Mouse (Mus musculus) embryo, embryonic 10.5 days (tissue): ENCODE measurements around the gene Csnk2a1.
A peak's percentile ranks its signal among the peaks of the same experiment; 100 is the strongest.
"Not testable (repeated sequence)": the region's sequence is repeated elsewhere in the genome, so short reads cannot be mapped to it uniquely, and the experiment has no call there.

Source experiments
- DNase-seq: peaks from one replicate; pipeline ENCODE4 v3.0.0-alpha.2; 2015; ENCODE audit warnings: low spot score

Gene Csnk2a1

DNA sequence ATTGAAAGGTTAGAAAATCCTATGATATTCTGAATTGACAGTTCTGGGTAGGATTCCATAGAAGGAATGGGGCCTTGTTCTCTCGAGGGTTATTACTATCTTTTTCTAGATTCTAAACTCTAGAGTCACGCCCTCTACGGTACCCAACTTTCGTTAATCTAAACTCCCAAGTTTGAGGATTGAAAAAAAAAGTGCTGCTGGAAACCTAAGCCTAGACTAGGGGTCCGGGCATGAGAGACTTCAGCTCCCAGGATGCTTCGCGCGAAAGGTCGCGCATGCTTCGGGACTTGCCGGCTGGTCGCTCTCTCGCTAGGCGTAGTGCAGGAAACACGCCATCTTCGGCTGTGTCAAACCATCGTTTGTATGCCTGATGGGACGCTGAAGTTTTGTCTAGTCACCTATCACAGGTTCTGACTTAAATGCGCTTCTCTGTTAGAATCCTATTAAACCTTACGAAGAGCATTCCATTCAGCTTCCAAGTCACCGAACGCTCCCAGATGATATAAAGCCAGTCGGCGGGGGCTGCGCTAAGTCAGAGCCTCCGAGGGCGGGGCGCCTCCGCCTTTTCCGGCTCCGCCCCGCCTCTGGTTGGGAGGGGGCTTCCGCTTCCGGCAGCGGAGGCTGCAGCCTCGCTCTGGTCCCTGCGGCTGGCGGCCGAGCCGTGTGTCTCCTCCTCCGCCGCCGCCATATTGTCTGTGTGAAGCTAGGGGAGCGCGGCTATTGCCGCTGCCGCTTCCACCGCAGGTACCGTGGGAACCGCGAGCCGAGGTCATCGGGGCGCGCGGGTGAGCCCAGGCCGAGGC is at the start of gene Csnk2a1:
TSS of gene Csnk2a1 (plus strand) at position 592 of the 803 bp plus-strand sequence.
- DNase-seq: peak; percentile 95

DNA sequence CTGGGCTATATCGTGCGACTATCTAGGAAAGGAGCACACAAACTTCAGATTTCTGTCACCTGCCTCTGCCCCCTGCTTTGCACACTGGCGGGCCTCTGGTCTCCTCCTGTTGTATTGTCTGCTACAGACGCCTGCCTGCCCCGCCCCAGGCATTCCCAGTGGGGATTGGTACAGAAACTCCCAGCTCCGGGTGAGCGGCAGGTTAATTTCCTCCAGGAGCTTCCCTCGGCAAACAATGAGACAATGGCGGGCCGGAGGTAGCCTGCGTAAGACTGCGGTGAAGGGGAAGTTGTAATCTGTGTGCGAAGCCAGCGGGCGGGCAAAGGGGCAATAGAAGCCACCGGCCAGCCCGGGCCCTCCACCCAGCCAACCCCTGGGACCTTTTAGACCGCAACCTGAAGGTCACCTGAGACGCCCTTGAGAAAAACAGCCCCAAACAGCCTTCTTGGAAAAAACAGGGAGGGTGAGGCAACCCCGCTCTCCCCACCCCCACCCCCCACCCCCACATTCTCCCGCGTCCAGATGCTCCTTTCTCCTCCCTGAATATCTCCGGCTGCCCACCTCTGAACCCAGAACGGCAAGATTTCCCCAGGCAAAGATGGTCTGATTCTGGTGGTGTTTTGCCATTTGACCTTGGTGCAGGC is 49.4 kb upstream of the Csnk2a1 start:
- DNase-seq: peak; percentile 46

DNA sequence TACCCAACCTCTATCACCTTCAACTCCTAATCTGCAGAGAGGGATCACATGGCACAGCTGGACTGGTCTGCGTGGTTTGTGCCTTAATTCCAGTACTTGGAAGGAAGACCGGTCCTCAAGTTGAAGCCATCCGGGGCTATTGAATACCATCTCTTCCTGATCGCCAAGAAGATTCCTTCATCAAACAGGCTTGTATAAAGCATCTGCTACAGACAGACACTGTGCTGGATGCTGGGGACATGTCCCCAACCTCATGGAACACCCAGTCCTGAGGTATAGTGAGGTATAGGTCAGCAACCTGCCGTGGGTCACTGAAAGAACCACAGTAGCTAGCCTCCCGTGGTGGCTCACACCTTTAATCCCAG is 48.9 kb upstream of the Csnk2a1 start:
- no peak for DNase-seq

DNA sequence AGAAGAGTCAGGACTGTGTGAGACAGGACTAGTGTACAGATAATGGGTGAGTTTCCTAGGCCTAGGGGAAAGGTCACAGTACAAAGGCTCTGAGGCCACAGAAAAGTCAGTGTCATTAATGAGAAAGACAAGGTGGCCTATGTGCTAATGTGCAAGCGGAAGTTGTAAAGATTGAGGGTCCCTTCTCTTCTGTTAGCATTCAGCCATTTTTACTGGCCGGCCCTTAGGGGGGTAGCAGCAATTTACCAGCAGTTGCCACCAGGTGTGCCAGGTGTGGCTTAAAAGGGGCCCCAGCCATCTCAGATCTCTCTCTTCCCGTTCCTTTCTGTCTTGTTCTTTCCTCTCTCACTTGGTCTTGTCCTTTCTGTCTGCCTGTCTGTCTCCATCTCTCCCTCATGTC is 48.3 kb upstream of the Csnk2a1 start:
- DNase-seq: no peak

DNA sequence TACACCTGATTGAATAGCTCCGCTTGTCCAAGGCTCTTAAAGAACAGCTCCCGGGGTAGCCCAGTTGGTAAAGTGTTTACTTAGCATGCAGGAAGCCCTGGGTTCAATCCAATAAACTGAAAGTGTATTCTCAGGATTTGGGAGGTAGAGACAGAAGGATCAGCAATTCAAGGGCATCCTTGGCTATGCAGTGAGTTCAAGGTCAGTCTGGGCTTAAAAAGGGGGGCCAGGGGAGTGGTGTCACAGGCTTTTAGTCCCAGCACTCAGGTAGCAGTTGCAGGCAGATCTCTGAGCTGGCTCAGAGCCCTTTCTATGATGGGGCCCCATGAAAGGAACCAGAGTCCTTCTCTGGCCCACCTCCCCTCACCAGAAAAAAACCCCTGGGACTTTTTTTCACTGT is 47.3 kb upstream of the Csnk2a1 start:
- no peak for DNase-seq

DNA sequence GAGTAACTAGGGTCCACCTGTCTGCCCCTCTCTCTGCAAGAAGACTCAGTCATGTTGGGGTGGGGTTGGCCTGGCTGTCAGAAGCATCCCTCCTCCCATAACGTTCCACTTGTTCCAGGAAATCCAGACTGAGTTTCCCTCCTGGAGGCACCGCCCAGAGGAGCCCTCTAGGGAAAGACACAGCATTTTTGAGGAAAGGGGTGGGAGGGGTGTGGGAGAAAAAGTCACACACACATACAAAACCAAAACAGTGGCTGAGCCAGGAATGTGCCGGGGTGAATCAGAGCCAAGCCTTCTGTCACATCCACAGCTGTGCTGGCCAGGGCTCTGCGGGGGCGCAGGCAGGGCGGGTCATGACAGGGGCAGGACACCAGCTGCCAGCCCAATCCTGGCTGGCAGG is 46.3 kb upstream of the Csnk2a1 start:
- DNase-seq: no peak

DNA sequence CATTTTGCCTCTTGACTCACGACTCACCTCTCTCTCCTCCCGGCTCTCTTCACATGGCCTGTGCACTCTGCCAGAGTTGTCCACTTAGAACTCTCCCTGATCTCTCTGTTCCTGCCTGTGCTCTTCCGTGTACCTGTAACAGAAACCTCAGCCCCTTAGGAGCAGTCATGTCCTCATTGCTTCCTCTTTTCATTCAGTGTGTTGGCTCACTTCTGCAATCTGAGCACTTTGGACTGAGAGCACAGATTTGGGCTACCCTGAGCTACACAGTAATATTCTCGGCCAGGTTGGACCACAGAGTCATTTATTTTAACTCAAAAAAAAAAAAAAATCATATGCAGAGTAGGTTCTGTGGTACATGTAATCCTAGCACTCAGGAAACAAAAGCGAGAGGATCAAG is 39.5 kb upstream of the Csnk2a1 start:
- no peak for DNase-seq

DNA sequence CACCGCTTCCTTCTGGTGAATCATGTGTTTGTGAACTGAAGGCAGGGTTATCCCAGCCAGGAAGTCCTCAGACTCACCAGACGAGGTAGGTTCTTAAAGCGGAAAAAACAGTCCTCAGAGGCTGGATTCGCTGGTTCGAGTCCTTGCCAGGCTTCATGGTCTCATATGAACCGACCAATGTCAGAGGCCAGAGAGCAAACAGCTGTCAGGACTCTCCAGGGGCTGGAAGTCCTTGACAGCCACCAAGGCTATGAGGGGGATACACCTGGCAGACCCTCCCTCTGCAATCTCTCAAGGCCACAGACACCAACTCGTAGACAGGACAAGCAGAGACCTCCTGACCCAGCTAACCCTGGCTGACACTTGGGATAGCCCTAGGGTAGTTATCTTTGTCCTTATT is 37.4 kb upstream of the Csnk2a1 start:
- no peak for DNase-seq

DNA sequence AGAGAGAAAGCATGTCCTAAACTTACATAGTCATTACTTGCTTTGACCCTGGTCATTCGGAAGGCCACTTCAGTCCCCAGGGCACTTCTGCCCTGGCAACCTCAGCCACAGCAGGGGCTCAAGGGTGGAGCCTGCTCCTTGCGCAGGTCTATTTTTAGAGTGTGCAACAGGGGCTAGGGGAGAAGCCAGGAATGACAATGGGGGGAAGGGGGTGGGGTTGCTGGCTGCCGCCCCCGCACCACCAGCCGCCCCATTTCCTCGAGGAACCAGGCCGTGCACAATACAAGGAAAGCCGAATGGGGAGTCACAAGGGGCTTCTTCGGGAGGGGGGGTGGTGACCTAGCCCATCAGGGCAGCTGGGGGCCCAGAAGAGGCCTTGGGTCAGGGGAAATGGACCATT is 37.0 kb upstream of the Csnk2a1 start:
- no peak for DNase-seq

DNA sequence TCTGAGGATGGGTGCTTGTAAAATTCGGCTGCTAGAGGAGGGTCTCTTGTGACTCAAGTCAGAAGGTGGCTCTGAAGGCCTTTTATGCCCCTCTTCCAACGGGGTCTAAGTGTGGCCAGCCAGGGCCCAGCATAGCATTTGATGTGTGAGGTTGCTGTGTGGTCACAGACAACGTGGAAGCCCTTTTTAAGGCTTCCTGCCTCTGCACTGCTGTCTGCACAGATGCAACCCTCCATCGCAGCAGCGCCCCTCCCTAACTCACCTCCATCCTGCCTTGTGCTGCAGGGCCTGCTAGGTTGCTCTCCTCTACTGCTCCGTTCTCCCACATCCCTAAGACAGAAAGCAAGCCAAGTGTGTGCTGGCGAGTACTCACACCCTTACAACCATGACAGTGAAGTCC is 36.5 kb upstream of the Csnk2a1 start:
- no peak for DNase-seq

DNA sequence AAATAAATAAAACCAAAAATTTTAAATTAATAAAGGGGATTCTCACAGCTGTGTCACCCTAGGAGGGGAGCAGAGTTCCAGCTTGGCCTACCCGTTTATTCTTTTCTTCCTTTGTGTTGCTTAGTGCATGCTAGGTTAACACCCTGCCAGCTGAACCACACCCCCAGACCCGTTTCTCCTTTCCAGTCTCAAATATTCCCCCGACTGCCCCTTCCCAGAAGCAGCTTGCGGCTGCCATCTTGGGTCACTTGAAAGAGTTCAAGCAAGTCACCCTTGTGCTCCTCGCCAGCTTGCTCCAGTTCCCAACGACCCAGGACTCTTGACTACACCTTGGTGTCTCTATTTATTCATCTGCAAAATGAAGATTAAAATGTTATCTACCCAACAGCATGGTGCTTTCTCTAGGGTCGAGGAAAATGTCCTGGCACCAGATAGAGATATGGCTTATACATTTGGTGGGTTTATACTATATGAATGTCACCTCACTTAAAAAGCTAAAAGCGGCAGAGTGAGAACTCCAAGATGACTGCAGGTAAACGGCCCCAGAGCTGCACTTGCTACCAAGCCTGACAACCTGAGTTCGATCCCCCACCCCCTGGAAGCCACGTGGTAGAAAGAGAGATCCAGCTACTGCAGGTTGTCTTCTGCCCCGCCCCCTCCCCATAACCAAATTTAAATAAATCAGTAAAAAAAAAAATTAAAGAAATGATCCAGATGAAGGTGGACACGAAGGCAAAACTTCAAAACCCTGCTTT is 33.9 kb upstream of the Csnk2a1 start:
- DNase-seq: no peak

DNA sequence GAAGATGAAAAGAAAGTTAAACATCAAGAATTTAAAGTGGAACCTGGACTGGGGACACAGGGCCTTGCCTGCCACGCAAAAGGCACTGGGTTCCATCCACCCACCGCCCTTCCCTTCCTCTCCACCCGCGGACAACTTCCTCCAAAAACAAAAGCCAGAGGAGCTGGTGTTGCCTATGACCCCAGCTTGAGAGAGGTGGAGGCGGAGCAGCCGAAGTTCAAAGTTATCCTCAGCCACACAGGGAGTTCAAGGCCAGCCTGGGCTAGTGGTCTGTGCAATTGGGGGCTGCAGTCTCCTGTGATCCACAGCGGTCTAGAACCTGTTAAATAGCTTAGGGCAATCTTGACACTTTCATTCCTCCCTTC is 33.3 kb upstream of the Csnk2a1 start:
- DNase-seq: no peak

DNA sequence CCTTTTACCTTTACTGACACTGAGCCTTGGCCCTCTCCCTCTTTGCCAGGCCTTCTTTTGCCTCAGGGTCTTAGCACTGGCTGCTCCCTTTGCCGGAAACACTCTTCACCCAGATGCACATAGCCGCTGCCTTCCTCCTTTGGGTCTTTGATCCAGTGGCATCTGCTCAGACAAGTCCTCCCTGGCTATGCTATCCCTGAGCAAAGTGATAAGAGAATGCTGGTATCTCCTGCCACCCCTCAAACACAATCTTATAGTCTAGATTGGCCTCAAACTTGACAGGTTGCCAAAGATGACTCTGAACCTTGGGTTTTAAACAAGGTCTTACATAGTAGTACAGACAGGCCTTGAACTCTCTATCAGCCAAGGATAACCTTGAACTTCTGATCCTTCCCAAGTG is 32.1 kb upstream of the Csnk2a1 start:
- no peak for DNase-seq

DNA sequence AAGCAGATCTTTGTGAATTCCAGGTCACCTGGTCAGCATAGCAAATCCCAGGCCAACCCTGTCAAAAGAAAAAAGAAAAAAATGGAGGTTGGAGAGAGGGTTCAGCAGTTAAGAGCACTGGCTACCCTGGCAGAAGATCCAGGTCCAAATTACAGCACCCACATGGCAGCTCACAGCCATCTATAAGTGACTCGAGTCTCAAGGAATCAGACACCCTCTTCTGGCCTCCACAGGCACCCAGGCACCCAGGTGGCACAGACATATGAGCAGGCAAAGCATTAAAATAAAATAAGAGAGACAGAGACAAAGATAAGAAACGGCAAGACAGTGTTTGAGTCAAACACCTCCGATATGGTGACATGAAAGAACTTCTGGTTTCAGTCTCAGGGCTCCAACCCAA is 29.7 kb upstream of the Csnk2a1 start:
- no peak for DNase-seq

DNA sequence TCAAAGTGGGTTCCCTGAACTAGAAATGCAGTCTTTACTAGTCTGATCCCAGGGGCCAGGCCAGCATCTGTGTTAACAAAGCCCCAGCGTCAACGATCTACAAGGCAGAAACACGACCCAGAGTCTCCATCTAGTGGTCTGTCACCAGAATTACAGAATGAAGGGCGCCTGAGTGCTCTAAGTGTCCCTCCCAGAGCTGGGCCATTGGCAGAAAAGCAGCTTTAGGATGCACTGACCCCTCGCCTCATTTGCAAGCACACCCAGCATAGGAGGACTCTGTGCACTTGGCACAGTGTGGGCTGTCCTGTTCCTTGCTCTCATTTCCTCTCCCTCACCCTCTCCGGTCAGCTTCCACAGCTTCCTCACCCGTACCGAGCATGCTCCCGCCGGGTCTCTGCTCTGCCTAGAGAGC is 29.3 kb upstream of the Csnk2a1 start:
- peak; percentile 97 for DNase-seq

DNA sequence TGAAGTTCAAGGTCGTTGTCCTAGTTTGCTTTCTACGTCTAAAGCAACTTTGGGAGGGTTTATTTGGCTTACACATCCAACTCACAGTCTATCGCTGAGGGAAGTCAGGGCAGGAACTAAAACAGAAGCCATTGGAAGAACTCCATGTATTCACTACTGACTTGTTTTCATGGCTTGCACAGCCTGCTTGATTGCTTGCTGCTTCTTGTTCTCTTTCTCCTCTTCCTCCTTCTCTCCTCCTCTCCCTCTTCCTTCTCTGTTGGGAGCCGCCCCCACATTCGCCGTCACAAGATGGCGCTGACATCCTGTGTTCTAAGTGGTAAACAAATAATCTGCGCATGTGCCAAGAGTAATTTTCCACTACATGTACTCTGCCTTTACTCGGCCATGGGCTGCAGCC is 20.5 kb upstream of the Csnk2a1 start:
- DNase-seq: not testable (repeated sequence)

DNA sequence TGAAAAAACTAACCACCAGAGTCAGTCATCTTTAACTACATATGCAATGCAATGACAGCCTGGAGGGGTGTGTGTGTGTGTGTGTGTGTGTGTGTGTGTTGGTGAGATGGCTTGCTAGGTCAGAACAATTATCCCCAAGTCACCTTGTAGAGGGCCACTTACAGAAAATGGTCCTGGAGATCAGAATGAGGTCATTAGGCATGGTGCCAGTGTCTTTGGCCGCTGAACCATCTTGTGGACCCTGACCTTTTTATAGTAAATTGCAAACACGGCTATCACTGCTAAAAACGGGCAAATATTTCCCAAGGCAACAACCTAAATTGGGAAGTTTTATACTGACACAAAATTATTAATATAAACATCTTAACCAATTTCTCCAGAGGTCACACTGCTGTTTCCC is 14.8 kb upstream of the Csnk2a1 start:
- DNase-seq: no peak

DNA sequence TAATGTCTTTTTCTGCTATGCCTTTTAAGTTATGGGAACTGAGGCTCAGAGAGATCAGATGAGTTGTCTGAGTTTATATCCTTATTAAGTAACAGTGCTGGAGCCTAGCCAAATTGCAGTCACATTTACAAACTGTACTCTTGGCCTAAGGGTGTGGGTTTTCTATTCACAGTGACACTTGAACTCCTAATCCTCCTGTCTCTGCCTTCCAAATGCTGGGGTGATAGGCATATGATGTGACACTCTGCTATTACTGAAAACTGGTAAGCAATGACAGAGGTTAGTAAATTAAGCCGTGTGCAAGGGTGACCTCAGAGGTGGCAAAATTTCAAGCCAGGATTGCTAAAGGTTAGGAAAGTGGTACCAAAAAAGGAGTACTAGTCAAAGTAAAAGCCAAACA is 9.7 kb upstream of the Csnk2a1 start:
- DNase-seq: no peak

DNA sequence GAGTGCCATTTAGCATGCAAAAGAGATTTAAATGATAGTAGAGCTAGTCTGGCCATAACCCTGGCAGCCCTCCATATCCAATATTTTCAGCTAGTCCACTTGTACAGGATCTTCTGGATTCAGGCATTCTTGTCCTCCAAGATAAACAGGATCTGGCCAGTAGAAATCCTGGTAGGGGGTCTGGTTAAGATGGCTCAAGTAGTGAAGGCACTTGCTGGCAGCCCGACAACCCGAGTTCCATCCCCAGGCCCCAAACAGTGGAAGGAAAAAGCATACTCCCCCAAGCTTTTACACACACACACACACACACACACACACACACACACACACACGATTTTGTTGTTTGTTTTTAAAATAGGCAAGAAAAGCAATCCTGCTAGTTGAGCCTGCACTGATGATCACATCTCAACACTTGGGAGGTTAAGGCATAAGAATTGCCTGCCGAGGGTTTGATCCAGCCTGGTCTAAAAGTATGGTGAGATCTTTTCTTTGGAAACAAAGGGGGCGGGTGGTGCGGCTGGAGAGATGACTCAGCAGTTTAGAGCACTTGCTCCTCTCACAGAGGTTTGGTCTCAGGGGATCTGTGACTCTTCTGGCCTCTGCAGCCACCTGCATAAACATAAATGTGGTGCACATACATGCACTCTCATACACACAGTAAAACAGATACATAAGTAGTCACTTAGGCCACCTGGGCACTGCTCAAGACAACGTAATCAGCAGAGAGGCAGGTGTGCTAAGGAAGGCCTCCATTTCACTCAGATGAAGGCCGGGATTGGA is 2.9 kb upstream of the Csnk2a1 start:
- DNase-seq: peak; percentile 17

DNA sequence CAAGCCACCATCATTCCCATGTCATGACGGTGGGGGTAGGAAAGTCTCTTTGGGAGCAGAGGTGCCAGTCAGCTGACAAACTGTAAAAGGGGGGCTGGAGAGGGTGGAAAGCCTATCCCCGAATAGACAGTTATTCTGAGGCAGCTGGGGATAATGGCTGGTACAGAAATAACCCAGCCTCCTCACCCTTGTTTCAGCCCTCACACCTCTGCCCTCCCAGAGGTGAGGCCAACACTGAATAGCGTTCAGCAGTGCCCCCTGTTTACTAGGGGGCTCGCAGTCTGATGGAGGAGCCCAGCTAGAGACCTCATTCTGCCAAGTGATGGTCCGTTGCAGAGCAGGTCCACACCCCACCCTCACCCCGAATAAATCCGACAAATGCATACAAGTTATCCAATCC is 1.1 kb upstream of the Csnk2a1 start:
- DNase-seq: no peak

DNA sequence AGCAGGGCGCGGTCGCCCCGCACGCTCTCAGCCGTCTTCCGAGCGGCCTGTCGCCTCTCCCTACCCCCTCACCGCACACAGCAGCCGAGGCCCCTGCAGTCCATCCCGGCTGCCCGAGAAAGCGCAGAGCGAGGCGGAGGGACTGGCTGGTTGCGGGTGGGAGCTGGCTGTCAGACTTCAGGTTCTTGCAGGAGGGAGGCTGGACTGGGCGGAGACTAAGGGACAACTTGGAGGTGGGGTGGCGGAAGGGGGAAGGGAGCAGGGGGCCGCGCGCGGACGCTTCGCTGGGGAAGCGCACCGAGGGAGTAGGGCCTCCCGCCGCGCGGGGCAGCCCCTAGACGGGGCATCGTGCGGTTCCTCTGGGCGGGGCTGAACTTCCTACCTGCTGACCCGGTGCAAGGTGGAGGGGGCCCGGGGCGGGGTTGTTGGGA is 427 bp downstream of the Csnk2a1 start:
- DNase-seq: peak; percentile 64

DNA sequence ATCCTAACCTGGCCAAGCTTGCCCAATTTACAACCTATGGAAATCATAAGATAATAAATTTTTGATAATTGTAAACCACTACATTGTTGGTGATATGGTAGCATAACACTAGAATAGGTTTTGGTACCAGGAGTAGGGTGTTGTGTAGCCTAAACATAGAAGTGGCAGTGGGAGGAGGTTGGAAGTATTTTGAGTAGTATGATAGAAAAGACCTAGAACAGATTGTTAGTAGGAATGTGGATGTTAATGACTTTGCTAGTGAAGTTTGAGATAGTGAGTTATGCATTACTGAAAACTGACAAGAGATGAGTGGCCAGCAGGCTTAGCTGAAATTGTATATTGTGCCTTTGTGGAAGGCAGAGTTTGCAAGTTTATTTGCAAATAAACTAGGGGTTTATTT is 3.4 kb downstream of the Csnk2a1 start:
- no peak for DNase-seq
